Mouse (Mus musculus) CD4-positive, CD25-positive, alpha-beta regulatory T cell, adult 4 months (primary cell): Measurements from ENCODE around the gene Ankrd34b. TPM values are rescaled to one million over a fixed set of nuclear protein-coding genes. Genes with fewer than 3 reads are reported as not detected.

Experiments
- polyA plus RNA-seq, 2 experiments: library from polyadenylated mRNA; unstranded; fragments of 100-300 nt; shearing (Covaris generic); gene quantifications; one replicate each; pipeline ENCODE4 v1.2.1; 2017

The Ankrd34b gene
- polyA plus RNA-seq, 2 experiments from 2014 or later, result 0.22 to 0.63 TPM

Other genes starting within 250 kb of the Ankrd34b start
- gene Gm20379, start 119.9 kb upstream of the Ankrd34b start, polyA plus RNA-seq, result 1 to 10 TPM; 6.4 to 6.9 TPM
- 1 to 10 TPM; 3.5 to 4.1 TPM for gene Dhfr, start 71.2 kb upstream of the Ankrd34b start, polyA plus RNA-seq
- gene Msh3, start 70.9 kb upstream of the Ankrd34b start, polyA plus RNA-seq, result 10 to 100 TPM; 32.5 to 49.8 TPM
- gene Fam151b, start 58.1 kb downstream of the Ankrd34b start, polyA plus RNA-seq, result under 1 TPM in 1 of 2 experiments, not detected in 1; 0.44 TPM
- 10 to 100 TPM; 10.6 to 11.4 TPM for gene Zfyve16, start 105.0 kb downstream of the Ankrd34b start, polyA plus RNA-seq
- not detected for gene Spz1, start 150.3 kb downstream of the Ankrd34b start, polyA plus RNA-seq
- gene Serinc5, start 185.2 kb downstream of the Ankrd34b start, polyA plus RNA-seq, result 10 to 100 TPM in 1 of 2 experiments, 1 to 10 TPM in 1; 9.2 to 11.7 TPM